8 mouse cellular contexts compared by ENCODE assay signal in the genomic region with DNA sequence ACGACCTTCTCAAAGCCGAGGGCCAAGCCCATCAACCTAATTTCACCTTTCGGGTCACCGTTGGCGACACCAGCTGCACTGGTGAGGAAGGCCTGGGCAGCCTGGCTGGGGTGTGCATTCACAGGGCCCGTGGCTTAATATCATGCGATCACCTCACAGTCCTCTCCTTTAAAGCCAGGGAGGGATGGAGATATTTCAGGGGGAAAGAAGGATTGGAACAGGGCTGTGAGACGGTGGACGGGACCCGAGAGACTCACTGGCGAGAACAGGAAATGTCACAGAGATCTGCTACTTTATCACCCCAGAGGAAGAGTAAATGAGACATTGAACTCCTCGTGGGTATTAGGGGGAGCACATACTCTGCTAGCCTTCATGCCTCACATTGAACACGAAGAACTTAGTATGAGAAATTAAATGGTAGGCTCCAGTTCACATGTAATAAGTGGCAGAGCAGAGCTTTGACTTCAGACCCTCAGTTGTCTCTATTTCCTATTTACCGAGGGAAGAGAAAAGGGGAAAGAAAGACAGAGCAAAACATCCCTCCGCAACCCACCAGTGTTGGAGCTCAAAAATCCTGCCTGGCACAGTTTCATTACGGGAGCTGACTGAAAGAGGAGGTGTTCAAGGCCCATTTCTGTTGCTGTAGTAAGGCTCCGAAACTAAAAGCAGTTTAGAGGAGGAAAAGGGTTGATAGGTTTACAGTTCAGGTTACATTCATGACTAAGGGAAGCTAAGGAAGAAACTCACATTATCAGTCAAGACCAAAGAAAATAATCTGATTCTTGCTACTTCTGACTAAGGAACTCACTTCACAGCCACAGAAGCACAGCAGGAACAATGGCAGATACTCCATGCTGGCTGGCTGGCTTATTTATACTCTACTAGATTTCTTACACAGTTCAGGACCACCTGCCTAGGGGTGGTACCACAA. TPM values are rescaled to one million over a fixed set of nuclear protein-coding genes. Genes with fewer than 3 reads are reported as not detected.
DNase-seq lines count a peak whose midpoint lies in the region; ATAC-seq and TF ChIP-seq lines count a peak whose summit lies in the region.

No protein-coding gene starts in this region.

- peak overlapping the region; percentile 67 for H3K4me2 ChIP-seq in embryonic facial prominence, embryonic 14.5 days (ENCODE audit: low read depth, low read length)

- H3K4me1 ChIP-seq in liver, adult 2 months (ENCODE audit: control insufficient read depth, insufficient read depth, low read length): peaks cover 3% of the 10 kb centered on the region; the same call in 1 of the 2 replicates
- peaks cover 18% of the 10 kb centered on the region for H3K4me1 ChIP-seq in embryonic facial prominence, embryonic 14.5 days (ENCODE audit: control insufficient read depth, insufficient read depth, low read length)

- H3K79me2 ChIP-seq in liver, adult 2 months (ENCODE audit: control insufficient read depth, insufficient read depth, low read length): no peaks in the 10 kb centered on the region

- peaks cover 2% of the 10 kb centered on the region; the same call in 1 of the 2 replicates for H3K36me3 ChIP-seq in liver, adult 2 months (ENCODE audit: control insufficient read depth, insufficient read depth, low read length)
- H3K36me3 ChIP-seq in embryonic facial prominence, embryonic 14.5 days (ENCODE audit: control insufficient read depth, insufficient read depth, low read length): peaks cover 35% of the 10 kb centered on the region

- no peak for DNase-seq in liver, adult 2 months (ENCODE audit: extremely low read depth, low read depth, low spot score)
- no peak for DNase-seq in liver
- no peak for DNase-seq in embryonic facial prominence, embryonic 14.5 days (ENCODE audit: low spot score)
- DNase-seq in induced T-regulatory cell, adult 2 months (ENCODE audit: low read depth): peak; percentile 39
- DNase-seq in naive thymus-derived CD4-positive, alpha-beta T cell, adult 2 months (ENCODE audit: low read depth): peak; percentile 40
- DNase-seq in layer of hippocampus, postnatal 14 days (ENCODE audit: low spot score in 2 of 2): no peak
- no peak for DNase-seq in gastrocnemius, postnatal 4 days (ENCODE audit: low spot score in 2 of 2)
- no peak for DNase-seq in embryo, embryonic 10.5 days (ENCODE audit: low spot score)

- WGBS in liver, adult 2 months: 38% methylated on average over 17 of the region's 17 CpGs
- 65% methylated on average over 15 of the region's 17 CpGs for WGBS in embryonic facial prominence, embryonic 14.5 days

- H3K27me3 ChIP-seq in liver, adult 2 months (ENCODE audit: control insufficient read depth, insufficient read depth, low read length): no peaks in the 10 kb centered on the region
- no peaks in the 10 kb centered on the region for H3K27me3 ChIP-seq in embryonic facial prominence, embryonic 14.5 days (replicated peaks; ENCODE audit: control insufficient read depth, insufficient read depth, low read length)

- H3K9me3 ChIP-seq in embryonic facial prominence, embryonic 14.5 days (ENCODE audit: control insufficient read depth, low read length): no peaks in the 10 kb centered on the region

- TF ChIP-seq POLR2A in liver, adult 2 months (IDR thresholded peaks at IDR 0.05; ENCODE audit: extremely low read depth, insufficient read depth, low read length): no peak

- H3K27ac ChIP-seq in liver, adult 2 months (replicated peaks; ENCODE audit: insufficient read depth, low read depth, low read length): no peak overlapping the region
- peak overlapping the region; percentile 98 for H3K27ac ChIP-seq in embryonic facial prominence, embryonic 14.5 days (replicated peaks; ENCODE audit: low read depth, low read length)

- ATAC-seq in embryonic facial prominence, embryonic 14.5 days (ENCODE audit: low read depth): no peak

- peak overlapping the region; percentile 28 for H3K9ac ChIP-seq in liver, adult 2 months (ENCODE audit: low read depth, low read length)
- H3K9ac ChIP-seq in embryonic facial prominence, embryonic 14.5 days (ENCODE audit: low read depth, low read length): peak overlapping the region; percentile 81

- TF ChIP-seq CTCF in liver, adult 2 months (IDR thresholded peaks at IDR 0.05; ENCODE audit: low read depth, low read length): no peak

- H3K4me3 ChIP-seq in liver, adult 2 months (ENCODE audit: insufficient read depth, low read depth, low read length): peak overlapping the region; percentile 81; the same call in 1 of the 2 replicates
- peak overlapping the region; percentile 68 for H3K4me3 ChIP-seq in embryonic facial prominence, embryonic 14.5 days (ENCODE audit: low read depth, low read length)

RNA-seq across cellular contexts. Expression of a gene that starts 1.5 kb away (rescaled TPM):
- 15.2 and 16.0 TPM in 2 replicates for total RNA-seq in liver, adult 2 months (2014; rRNA removed)
- 34.1 and 40.6 TPM in 2 replicates for polyA plus RNA-seq in liver, adult 2 months (2012; rRNA removed)
- polyA plus RNA-seq in embryonic facial prominence, embryonic 14.5 days (2014; fragmentation: Nextera tagmentation; extraction: Ambion mirVana): 68.5 and 79.0 TPM in 2 replicates
- total RNA-seq in layer of hippocampus, postnatal 14 days (2021): 10 to 100 TPM; 34.9 to 41.8 TPM
- total RNA-seq in gastrocnemius, postnatal 4 days (2021): 10 to 100 TPM; 54.7 to 56.9 TPM

RNA-seq across cellular contexts. Expression of a gene that starts 2.6 kb away (rescaled TPM):
- 0.34 and 0.46 TPM in 2 replicates for total RNA-seq in liver, adult 2 months (2014; rRNA removed)
- polyA plus RNA-seq in liver, adult 2 months (2012; rRNA removed): 0.22 and 0.43 TPM in 2 replicates
- 13.0 and 15.8 TPM in 2 replicates for polyA plus RNA-seq in embryonic facial prominence, embryonic 14.5 days (2014; fragmentation: Nextera tagmentation; extraction: Ambion mirVana)
- total RNA-seq in layer of hippocampus, postnatal 14 days (2021): 10 to 100 TPM; 81.9 to 89.4 TPM
- total RNA-seq in gastrocnemius, postnatal 4 days (2021): 1 to 10 TPM; 6.1 to 6.3 TPM

RNA-seq across cellular contexts. Expression of a gene that starts 5.3 kb away (rescaled TPM):
- 0.27 and 0.65 TPM in 2 replicates for total RNA-seq in liver, adult 2 months (2014; rRNA removed)
- polyA plus RNA-seq in liver, adult 2 months (2012; rRNA removed): 1.4 and 3.5 TPM in 2 replicates
- 2.0 and 2.2 TPM in 2 replicates for polyA plus RNA-seq in embryonic facial prominence, embryonic 14.5 days (2014; fragmentation: Nextera tagmentation; extraction: Ambion mirVana)
- 1 to 10 TPM; 4.8 to 6.1 TPM for total RNA-seq in layer of hippocampus, postnatal 14 days (2021)
- 1 to 10 TPM; 3.4 to 4.9 TPM for total RNA-seq in gastrocnemius, postnatal 4 days (2021)

RNA-seq across cellular contexts. Expression of a gene that starts 16.0 kb away (rescaled TPM):
- not detected in 2 replicates for total RNA-seq in liver, adult 2 months (2014; rRNA removed)
- polyA plus RNA-seq in liver, adult 2 months (2012; rRNA removed): not detected in 2 replicates
- 3.2 and 5.2 TPM in 2 replicates for polyA plus RNA-seq in embryonic facial prominence, embryonic 14.5 days (2014; fragmentation: Nextera tagmentation; extraction: Ambion mirVana)
- not detected for total RNA-seq in layer of hippocampus, postnatal 14 days (2021)
- total RNA-seq in gastrocnemius, postnatal 4 days (2021): 1 to 10 TPM in 1 of 2 experiments, not detected in 1; 7.6 TPM

RNA-seq across cellular contexts. Expression of a gene that starts 49.1 kb away (rescaled TPM):
- total RNA-seq in liver, adult 2 months (2014; rRNA removed): 112 and 189 TPM in 2 replicates
- 261 and 273 TPM in 2 replicates for polyA plus RNA-seq in liver, adult 2 months (2012; rRNA removed)
- polyA plus RNA-seq in embryonic facial prominence, embryonic 14.5 days (2014; fragmentation: Nextera tagmentation; extraction: Ambion mirVana): 276 and 279 TPM in 2 replicates
- 100 to 1,000 TPM; 438 to 462 TPM for total RNA-seq in layer of hippocampus, postnatal 14 days (2021)
- total RNA-seq in gastrocnemius, postnatal 4 days (2021): 100 to 1,000 TPM; 614 to 662 TPM

Comparison
In these comparisons a context has a peak if more than half of its experiments do, and no peak if none do; other contexts are left out.
1. DNase-seq: peak in induced T-regulatory cell, adult 2 months (single experiment) and naive thymus-derived CD4-positive, alpha-beta T cell, adult 2 months (single experiment); none in liver, adult 2 months (single experiment), liver (single experiment), embryonic facial prominence, embryonic 14.5 days (single experiment), layer of hippocampus, postnatal 14 days (0 of 2), gastrocnemius, postnatal 4 days (0 of 2) and embryo, embryonic 10.5 days (single experiment).
2. RNA of a gene that starts 2.6 kb away (total RNA-seq): 81.9 to 89.4 TPM in layer of hippocampus, postnatal 14 days; 6.1 to 6.3 TPM in gastrocnemius, postnatal 4 days and 0.34 to 0.46 TPM in liver, adult 2 months; every median in the first group is over 10 times any median in the second.